Mouse (Mus musculus) liver, adult (tissue): ENCODE results near the gene Slc15a3.

Experiments
- GATA4 ChIP-seq: IDR thresholded peaks from 2 replicates; pipeline ENCODE4 v1.6.1; 2014; ENCODE audit warnings: mild to moderate bottlenecking, low read length; ENCODE audit not compliant: insufficient replicate concordance

Slc15a3 gene

DNA sequence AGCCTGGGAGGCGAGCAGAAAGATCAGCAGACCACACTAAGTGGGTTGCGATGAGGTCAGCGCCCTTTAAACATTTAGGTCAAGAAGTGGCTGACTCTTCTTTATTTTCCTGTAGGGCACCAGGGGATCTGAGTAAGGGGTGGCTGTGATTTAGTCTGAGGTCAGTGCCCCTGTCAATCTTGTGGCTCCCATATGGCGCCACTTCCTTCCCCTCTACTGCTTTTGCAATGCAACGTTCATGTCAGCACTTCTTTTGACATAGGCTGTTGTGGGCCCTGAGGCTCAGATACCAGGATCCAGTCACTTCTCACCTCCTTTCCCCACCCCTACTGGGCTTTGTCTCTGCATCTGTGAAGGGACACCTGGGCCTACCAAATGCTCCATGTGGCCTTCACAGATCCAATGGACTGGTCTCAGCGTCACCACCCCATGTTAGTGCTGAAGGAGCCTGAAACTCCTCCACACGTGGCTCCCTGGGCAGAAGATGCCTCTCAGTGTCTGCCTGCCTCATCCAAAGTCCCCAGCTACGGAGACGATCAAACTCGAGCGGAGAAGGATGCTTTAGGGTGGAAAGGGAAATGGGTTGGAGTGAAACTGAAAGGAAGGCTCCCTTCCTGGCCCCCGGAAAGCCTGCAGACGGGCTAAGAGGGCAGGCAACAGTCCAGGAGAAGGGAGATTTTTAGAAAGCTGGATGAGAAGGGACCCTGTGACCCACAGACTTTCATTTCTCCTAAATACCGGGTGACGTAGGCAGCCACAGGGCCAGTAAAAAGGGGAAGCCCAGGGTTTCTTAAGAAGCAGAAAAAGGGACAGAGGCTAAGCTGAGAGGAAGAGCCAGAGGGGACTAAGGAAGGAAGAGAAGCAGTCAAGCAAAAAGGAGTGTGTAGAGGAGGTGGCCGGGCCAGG lies 2.4 kb downstream of the Slc15a3 start:
- TF ChIP-seq GATA4 = no peak

GRCm38 (mm10) chr19:10842914-10843313 lies 3.4 kb downstream of the Slc15a3 start:
- no peak for TF ChIP-seq GATA4

DNA sequence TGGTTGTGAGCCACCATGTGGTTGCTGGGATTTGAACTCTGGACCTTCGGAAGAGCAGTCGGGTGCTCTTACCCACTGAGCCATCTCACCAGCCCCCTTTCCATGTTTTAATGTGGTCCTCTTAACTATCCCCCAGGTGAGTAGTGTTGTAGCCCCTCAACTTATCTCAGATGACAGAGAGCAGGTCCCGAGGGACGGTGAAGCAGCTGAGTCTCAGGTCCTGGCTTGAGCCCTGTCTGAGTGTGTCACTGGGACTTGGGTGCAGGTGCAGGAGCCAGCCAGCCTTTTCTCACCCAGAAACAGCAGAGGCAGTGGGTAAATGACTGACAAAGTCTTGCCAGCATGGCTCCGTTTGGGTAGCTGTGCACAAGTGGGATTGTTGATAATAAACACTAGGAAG lies 4.7 kb downstream of the Slc15a3 start:
- TF ChIP-seq GATA4 = no peak

GRCm38 (mm10) chr19:10845454-10845853 lies 5.9 kb downstream of the Slc15a3 start:
- TF ChIP-seq GATA4 = no peak

DNA sequence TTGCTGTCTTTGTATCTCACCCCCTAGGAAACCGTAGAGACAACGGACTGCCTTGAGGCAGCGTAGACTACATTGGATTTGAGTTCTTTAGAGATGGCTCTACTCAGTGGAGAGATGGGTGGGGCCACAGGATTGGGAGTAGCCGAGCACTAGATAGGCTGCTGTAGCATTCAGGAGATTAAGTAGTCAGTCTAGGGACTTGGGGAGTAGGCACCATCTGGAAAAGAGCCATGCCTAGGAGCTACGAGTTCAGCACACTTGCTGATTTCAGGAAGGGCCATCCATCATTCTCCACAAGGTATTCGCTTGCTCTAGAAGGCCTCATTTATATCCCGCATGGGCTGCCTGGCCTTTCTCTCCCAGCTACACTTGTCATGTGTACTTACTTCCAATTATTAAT lies 6.6 kb downstream of the Slc15a3 start:
- TF ChIP-seq GATA4 = no peak

- TF ChIP-seq GATA4 = no peak
These were observed 8.0 kb downstream of the Slc15a3 start for GRCm38 (mm10) chr19:10847311-10848087.

GRCm38 (mm10) chr19:10855422-10855821 lies 15.9 kb downstream of the Slc15a3 start:
- TF ChIP-seq GATA4 = no peak

DNA sequence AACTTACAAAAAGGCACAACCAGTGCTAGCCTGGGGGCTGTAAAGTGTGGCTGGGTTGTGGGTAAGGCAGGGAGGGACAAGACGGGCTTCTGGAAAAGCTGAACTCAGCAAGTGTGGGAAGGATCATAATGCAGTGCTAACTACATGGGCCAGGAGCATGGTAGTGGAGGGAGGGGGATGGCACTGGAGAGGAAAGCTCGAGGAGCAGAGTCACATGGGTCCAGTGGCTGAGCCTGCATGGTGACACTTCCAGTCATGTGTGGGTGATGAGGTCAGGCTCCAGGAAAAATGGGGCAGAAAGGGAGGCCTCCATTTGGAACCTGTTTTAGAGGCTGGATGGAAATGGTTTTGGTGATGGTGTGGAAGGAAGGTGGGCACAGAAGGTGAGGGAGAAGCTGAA lies 17.0 kb downstream of the Slc15a3 start:
- TF ChIP-seq GATA4 = no peak

GRCm38 (mm10) chr19:10860072-10860497 lies 20.6 kb downstream of the Slc15a3 start:
- TF ChIP-seq GATA4 = no peak

- TF ChIP-seq GATA4 = no peak
These were observed 26.8 kb downstream of the Slc15a3 start for GRCm38 (mm10) chr19:10866351-10866750.

- no peak for TF ChIP-seq GATA4
These were observed 28.6 kb downstream of the Slc15a3 start for GRCm38 (mm10) chr19:10867946-10868622.

DNA sequence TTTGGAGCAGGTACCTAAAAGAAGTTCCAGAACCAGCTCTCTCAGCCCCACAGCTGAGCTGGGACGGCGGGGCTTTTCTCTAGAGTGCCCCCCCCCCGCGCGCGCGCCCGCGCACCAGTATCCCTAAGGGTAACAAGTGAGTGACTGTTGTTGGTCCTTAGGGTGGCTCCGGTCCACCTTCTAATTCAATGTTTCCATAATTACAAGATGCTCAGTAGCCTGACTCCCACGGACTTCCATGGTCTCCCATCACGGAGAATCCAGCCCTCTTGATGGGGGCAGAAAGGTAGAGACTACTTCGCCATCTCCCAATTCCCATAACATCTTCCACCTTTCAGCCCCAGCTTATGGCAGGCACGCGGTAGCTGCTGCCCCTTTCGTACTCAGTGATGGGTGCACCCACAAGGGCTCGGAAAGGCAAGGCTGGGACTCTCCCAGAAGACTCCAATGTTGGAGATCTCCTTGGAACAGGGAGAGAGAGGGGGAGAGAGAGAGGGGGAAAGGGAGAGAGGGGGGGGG lies 29.2 kb downstream of the Slc15a3 start:
- TF ChIP-seq GATA4 = no peak

DNA sequence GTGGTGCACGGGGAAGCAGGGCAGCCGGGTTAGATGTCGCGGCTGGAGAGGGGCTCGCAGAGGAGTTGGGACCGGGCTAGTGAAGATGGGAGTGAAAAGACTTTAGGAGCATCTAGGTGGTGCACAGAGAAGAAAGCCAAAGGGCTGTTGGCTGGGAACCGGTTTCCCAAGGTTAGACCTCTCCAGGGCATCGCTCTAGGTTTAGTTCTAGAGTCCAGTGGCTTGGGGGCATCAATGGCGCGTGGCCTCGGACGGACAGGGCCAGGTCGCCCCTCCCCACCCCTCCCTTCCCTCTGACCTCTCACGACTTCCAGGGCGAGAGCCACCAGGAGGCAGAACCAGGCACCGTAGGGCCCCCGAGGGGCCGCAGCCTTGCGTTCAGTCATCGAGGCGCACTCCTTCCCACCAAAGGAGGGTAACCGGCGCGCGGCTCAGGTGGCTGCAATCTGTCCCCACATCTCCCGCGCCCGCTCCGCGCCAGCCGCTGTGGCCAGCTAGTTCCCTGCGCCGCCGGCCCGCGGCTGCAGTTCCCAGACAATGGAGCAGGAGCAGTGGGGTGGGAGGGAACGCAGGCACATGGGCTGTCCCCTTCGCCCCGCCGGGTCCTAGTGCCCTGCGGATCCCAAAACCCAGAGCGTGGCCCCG lies 29.8 kb downstream of the Slc15a3 start:
- TF ChIP-seq GATA4 = no peak

- no peak for TF ChIP-seq GATA4
These were observed 30.5 kb downstream of the Slc15a3 start, which contains the start of gene Tmem132a for GRCm38 (mm10) chr19:10869886-10870527. TSS of gene Tmem132a (minus strand) at chr19:10869940.

DNA sequence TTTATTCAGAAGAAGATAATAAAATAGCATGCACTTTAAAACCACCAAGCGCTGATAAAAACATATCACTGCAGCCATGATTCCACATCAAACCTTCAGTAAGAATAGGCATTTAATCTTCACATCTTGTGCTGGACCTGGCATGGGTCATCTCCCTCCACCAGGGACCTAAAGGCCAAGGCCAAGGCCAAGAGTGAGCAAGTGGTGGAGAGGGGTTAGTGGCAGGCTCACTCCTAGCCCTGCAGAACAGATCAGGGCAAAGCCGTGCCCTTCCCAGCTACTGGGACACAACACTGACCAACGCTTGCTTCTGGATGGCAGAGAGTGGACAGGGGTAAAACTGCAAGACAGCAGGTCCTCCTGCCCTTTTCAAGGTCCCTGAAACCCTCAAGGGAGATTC lies 31.1 kb downstream of the Slc15a3 start:
- no peak for TF ChIP-seq GATA4
